Comparison of ENCODE assay signal across 16 mouse cellular contexts in the genomic region with DNA sequence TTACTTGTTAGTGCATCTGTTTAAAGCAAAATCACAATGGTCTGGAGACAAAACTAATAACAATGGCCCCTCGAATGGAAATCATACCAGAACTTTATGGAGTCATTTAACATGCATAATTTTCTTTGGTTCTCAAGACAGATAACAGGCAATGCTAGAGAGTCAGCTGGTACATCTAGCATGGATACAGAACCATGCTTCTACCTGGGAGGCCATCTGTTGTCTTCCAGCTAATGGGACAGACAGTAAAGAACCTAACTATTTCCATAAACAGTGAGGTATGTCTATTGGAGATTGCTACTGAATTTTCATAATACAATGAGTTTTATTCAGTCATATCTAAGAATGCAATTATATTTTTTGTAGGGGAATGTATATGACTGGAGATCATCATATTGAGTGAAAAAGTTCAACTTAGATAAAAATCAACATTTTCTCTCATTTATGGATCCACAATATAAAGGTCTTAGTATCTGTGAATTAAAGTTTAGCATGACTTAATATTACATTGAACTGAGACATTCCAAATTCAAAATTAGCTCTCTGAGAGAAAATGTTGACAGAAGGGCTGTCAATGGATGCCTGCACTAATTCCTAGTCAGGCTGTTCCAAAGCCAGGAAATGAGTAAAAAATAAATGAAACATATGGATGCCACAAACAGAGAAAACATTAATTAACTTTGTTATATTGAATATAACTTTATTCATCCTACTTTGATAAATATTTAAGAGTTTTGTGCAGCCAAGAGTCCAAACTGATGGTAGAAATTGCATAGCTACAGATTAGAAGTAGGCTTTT.
"Had no signal": no experiment of that assay in that cellular context is flagged by ENCODE, and none has a peak within 500 bp of the region (broad histone marks: within the 10 kb centered on the region; RNA-seq: fewer than 3 reads in every experiment).

No protein-coding gene starts in this region.

- DNase-seq: gastrocnemius, postnatal 10 days; gastrocnemius, postnatal 25 days; heart, adult 18-20 months; heart, postnatal 10 days; heart, postnatal 4 days; kidney, adult 18-20 months; kidney, adult 8-10 months; kidney, postnatal 10 days; kidney, postnatal 25 days; kidney, postnatal 4 days; left cerebral cortex, postnatal 4 days had no signal

- ATAC-seq: hindbrain, embryonic 16.5 days; inflammation-experienced regulatory T-cells, adult 6 months; intestine, embryonic 15.5 days; intestine, postnatal 0 days; liver, embryonic 12.5 days had no signal
